Mouse (Mus musculus): ENCODE data around the gene Gm20911. TPM values are rescaled to one million over a fixed set of nuclear protein-coding genes. Genes with fewer than 3 reads are reported as not detected.
"Not testable (repeated sequence)": the region's sequence is repeated elsewhere in the genome, so short reads cannot be mapped to it uniquely, and the experiment has no call there.

Gene Gm20911
- not detected in 2 replicates for polyA plus RNA-seq (2012; rRNA removed)

DNA sequence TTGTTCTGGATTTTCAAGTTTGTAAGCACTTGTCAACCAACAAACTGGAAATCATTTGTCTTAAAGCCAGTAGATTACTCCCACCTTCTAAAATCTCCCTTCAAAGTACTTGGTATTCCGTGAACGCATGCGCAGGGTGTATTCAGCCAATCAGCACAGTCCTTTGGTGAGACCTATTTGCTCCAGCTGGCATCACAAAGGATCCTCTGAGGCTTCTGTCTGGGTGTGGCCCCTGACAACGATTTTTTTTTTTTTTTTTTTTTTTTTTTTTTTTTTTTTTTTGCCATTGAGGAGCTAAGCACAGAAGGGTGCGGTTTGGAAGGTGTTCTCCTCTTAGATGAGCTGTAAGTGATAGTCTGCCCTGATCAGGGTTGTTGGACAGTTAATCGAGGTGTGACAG is at the start of gene Gm20911:
Gene Gm20911, plus strand, starts transcription at position 301 of the 400 bp plus-strand sequence.
- H3K4me3 ChIP-seq (ENCODE audit: insufficient read depth, low read depth, low read length); H3K36me3 ChIP-seq (ENCODE audit: control insufficient read depth, insufficient read depth, low read length); H3K4me1 ChIP-seq (ENCODE audit: control insufficient read depth, insufficient read depth, low read length); DNase-seq; H3K27ac ChIP-seq (ENCODE audit: insufficient read depth, low read depth, low read length); H3K27me3 ChIP-seq (replicated peaks; ENCODE audit: control insufficient read depth, insufficient read depth, low read length): not testable (repeated sequence)
- WGBS, result no CpG with 5 or more reads among the region's 6 CpGs
